Mouse (Mus musculus) MEL (cell line): ENCODE results near the gene Metrn. TPM values are rescaled to one million over a fixed set of nuclear protein-coding genes. Genes with fewer than 3 reads are reported as not detected.
A peak's percentile ranks its signal among the peaks of the same experiment; 100 is the strongest.

ENCODE experiments used
- DNase-seq: peaks from one replicate; pipeline ENCODE4 v3.0.0; 2011; ENCODE audit warnings: low read depth, low spot score
- H3K27ac ChIP-seq: 2 replicates; pipeline ENCODE4 v1.5.1; 2012; ENCODE audit warnings: low read depth, mild to moderate bottlenecking, control low read depth, low read length, moderate library complexity; ENCODE audit not compliant: control insufficient read depth
- H3K27me3 ChIP-seq, 2 experiments: fragments of 150-350 bp in 1 of 2; sonication (generic) in 1 of 2; 2 replicates each; pipeline ENCODE4 v1.6.1; 2012; ENCODE audit warnings: low read length in 2 of 2, mild to moderate bottlenecking in 2 of 2, improper control_type of control experiment in 1 of 2, moderate library complexity in 1 of 2; ENCODE audit not compliant: insufficient read depth in 2 of 2, control insufficient read depth in 1 of 2
- H3K36me3 ChIP-seq, 2 experiments: 2 replicates each; pipeline ENCODE4 v1.6.1; 2012 to 2014; ENCODE audit warnings: low read length in 2 of 2, improper control_type of control experiment in 1 of 2, inconsistent platforms in 1 of 2, mild to moderate bottlenecking in 1 of 2; ENCODE audit not compliant: insufficient read depth in 2 of 2, control insufficient read depth in 1 of 2
- H3K4me1 ChIP-seq, 2 experiments: fragments of 150-350 bp in 1 of 2; sonication (generic) in 1 of 2; 2 replicates each; pipeline ENCODE4 v1.6.1; 2012; ENCODE audit warnings: low read length in 2 of 2, improper control_type of control experiment in 1 of 2, mild to moderate bottlenecking in 1 of 2; ENCODE audit not compliant: insufficient read depth in 2 of 2, control insufficient read depth in 1 of 2
- H3K4me3 ChIP-seq, 2 experiments: fragments of 150-350 bp in 1 of 2; sonication (generic) in 1 of 2; 2 replicates each; pipeline ENCODE4 v1.5.1; 2012; ENCODE audit warnings: low read depth in 2 of 2, low read length in 2 of 2, mild to moderate bottlenecking in 2 of 2, moderate library complexity in 2 of 2, control low read depth in 1 of 2, improper control_type of control experiment in 1 of 2; ENCODE audit not compliant: control insufficient read depth in 1 of 2, insufficient read depth in 1 of 2
- H3K79me2 ChIP-seq: 2 replicates; pipeline ENCODE4 v1.6.1; 2012; ENCODE audit warnings: mild to moderate bottlenecking, low read length, moderate library complexity; ENCODE audit not compliant: control insufficient read depth, poor library complexity, insufficient read depth
- H3K9ac ChIP-seq: 2 replicates; pipeline ENCODE4 v1.6.1; 2012; ENCODE audit warnings: low read depth, mild to moderate bottlenecking, control low read depth, low read length, moderate library complexity; ENCODE audit not compliant: control insufficient read depth, poor library complexity, severe bottlenecking
- H3K9me3 ChIP-seq: fragments of 150-350 bp; sonication (generic); replicated peaks from 2 replicates; pipeline ENCODE4 v1.6.1; 2012; ENCODE audit warnings: mild to moderate bottlenecking, low read length, improper control_type of control experiment, moderate library complexity; ENCODE audit not compliant: insufficient read depth
- BHLHE40 ChIP-seq: IDR thresholded peaks from 2 replicates; pipeline ENCODE4 v1.6.1; 2012; ENCODE audit warnings: low read depth, mild to moderate bottlenecking, inconsistent platforms, low read length, improper control_type of control experiment, borderline replicate concordance
- CHD1 ChIP-seq: IDR thresholded peaks from 2 replicates; pipeline ENCODE4 v1.6.1; 2012; ENCODE audit warnings: low read depth, mild to moderate bottlenecking, inconsistent platforms, low read length, improper control_type of control experiment
- CTCF ChIP-seq, 3 experiments: IDR thresholded peaks in 2 of 3; conservative IDR thresholded peaks in 1 of 3; 2 replicates each; pipeline ENCODE4 v1.5.1; 2011 to 2012; ENCODE audit warnings: low read length in 3 of 3, low read depth in 2 of 3, mild to moderate bottlenecking in 2 of 3, improper control_type of control experiment in 1 of 3, inconsistent platforms in 1 of 3, mixed read lengths in 1 of 3, moderate library complexity in 1 of 3; ENCODE audit not compliant: control insufficient read depth in 1 of 3, insufficient read depth in 1 of 3, poor library complexity in 1 of 3, severe bottlenecking in 1 of 3
- E2F4 ChIP-seq: IDR thresholded peaks from 2 replicates; pipeline ENCODE4 v1.6.1; 2011; ENCODE audit warnings: low read depth, low read length, improper control_type of control experiment, borderline replicate concordance
- GABPA ChIP-seq: IDR thresholded peaks from 2 replicates; pipeline ENCODE4 v1.6.1; 2012; ENCODE audit warnings: low read depth, mild to moderate bottlenecking, inconsistent platforms, low read length, improper control_type of control experiment, moderate library complexity
- GATA1 ChIP-seq: IDR thresholded peaks from 2 replicates; pipeline ENCODE4 v1.6.1; 2011; ENCODE audit warnings: low read depth, low read length, improper control_type of control experiment
- HCFC1 ChIP-seq: IDR thresholded peaks from 2 replicates; pipeline ENCODE4 v1.6.1; 2012; ENCODE audit warnings: low read depth, mild to moderate bottlenecking, inconsistent platforms, low read length, improper control_type of control experiment, moderate library complexity
- JUND ChIP-seq: IDR thresholded peaks from 2 replicates; pipeline ENCODE4 v1.6.1; 2011; ENCODE audit warnings: low read depth, mild to moderate bottlenecking, improper control_type of control experiment, low read length
- MAFK ChIP-seq: IDR thresholded peaks from 2 replicates; pipeline ENCODE4 v1.6.1; 2011; ENCODE audit warnings: low read depth, mild to moderate bottlenecking, low read length, improper control_type of control experiment, borderline replicate concordance
- MAX ChIP-seq: IDR thresholded peaks from 2 replicates; pipeline ENCODE4 v1.6.1; 2011; ENCODE audit warnings: low read length, improper control_type of control experiment
- MEF2A ChIP-seq: IDR thresholded peaks from 2 replicates; pipeline ENCODE4 v1.6.1; 2014; ENCODE audit warnings: low read depth, mild to moderate bottlenecking, inconsistent platforms, low read length, improper control_type of control experiment; ENCODE audit not compliant: poor library complexity, insufficient replicate concordance, severe bottlenecking; ENCODE audit errors: extremely low read depth
- MXI1 ChIP-seq: IDR thresholded peaks from 2 replicates; pipeline ENCODE4 v1.6.1; 2011; ENCODE audit warnings: mild to moderate bottlenecking, low read depth, low read length, improper control_type of control experiment
- MYB ChIP-seq: IDR thresholded peaks from 2 replicates; pipeline ENCODE4 v1.6.1; 2011; ENCODE audit warnings: mild to moderate bottlenecking, low read depth, low read length, improper control_type of control experiment
- MYC ChIP-seq: IDR thresholded peaks from 2 replicates; pipeline ENCODE4 v1.6.1; 2011; ENCODE audit warnings: low read depth, mild to moderate bottlenecking, low read length, improper control_type of control experiment, moderate library complexity
- NELFE ChIP-seq: IDR thresholded peaks from 2 replicates; pipeline ENCODE4 v1.6.1; 2011; ENCODE audit warnings: low read depth, low read length, improper control_type of control experiment
- NRF1 ChIP-seq: IDR thresholded peaks from 2 replicates; pipeline ENCODE4 v1.6.1; 2014; ENCODE audit warnings: low read depth, mild to moderate bottlenecking, inconsistent platforms, low read length, improper control_type of control experiment, moderate library complexity; ENCODE audit not compliant: poor library complexity, insufficient read depth, severe bottlenecking
- POLR2A ChIP-seq, 2 experiments: IDR thresholded peaks; 2 replicates each; pipeline ENCODE4 v1.6.1; 2011 to 2012; ENCODE audit warnings: low read length in 2 of 2, mild to moderate bottlenecking in 2 of 2, control low read depth in 1 of 2, improper control_type of control experiment in 1 of 2, low read depth in 1 of 2, moderate library complexity in 1 of 2; ENCODE audit not compliant: control insufficient read depth in 1 of 2, insufficient read depth in 1 of 2, poor library complexity in 1 of 2
- RAD21 ChIP-seq: IDR thresholded peaks from 2 replicates; pipeline ENCODE4 v1.6.1; 2011; ENCODE audit warnings: mild to moderate bottlenecking, low read depth, low read length, improper control_type of control experiment
- SIN3A ChIP-seq: IDR thresholded peaks from 2 replicates; pipeline ENCODE4 v1.6.1; 2012; ENCODE audit warnings: low read length, improper control_type of control experiment, inconsistent platforms
- TBP ChIP-seq: IDR thresholded peaks from 2 replicates; pipeline ENCODE4 v1.8.0; 2011; ENCODE audit warnings: low read depth, low read length, improper control_type of control experiment
- TCF12 ChIP-seq: IDR thresholded peaks from 2 replicates; pipeline ENCODE4 v1.6.1; 2014; ENCODE audit warnings: low read depth, mild to moderate bottlenecking, inconsistent platforms, low read length, improper control_type of control experiment, moderate library complexity
- USF2 ChIP-seq, 2 experiments: IDR thresholded peaks; 2 replicates each; pipeline ENCODE4 v1.6.1; 2011 to 2012; ENCODE audit warnings: improper control_type of control experiment in 2 of 2, low read length in 2 of 2, borderline replicate concordance in 1 of 2, inconsistent platforms in 1 of 2, low read depth in 1 of 2, mild to moderate bottlenecking in 1 of 2; ENCODE audit not compliant: insufficient read depth in 1 of 2
- ZC3H11A ChIP-seq: IDR thresholded peaks from 2 replicates; pipeline ENCODE4 v1.6.1; 2012; ENCODE audit warnings: low read depth, mild to moderate bottlenecking, inconsistent platforms, low read length, improper control_type of control experiment
- ZMIZ1 ChIP-seq: IDR thresholded peaks from 2 replicates; pipeline ENCODE4 v1.6.1; 2012; ENCODE audit warnings: low read depth, mild to moderate bottlenecking, inconsistent platforms, low read length, improper control_type of control experiment, moderate library complexity
- polyA plus RNA-seq, 2 experiments: library from polyadenylated mRNA; stranded (reverse) in 1 of 2; unstranded in 1 of 2; fragments of >175 nt in 1 of 2; fragments of >200 nt in 1 of 2; gene quantifications; 2 replicates each; pipeline versions ENCODE4 v1.2.1 to v1.2.4; 2012; ENCODE audit warnings: low replicate concordance in 2 of 2, low read depth in 1 of 2; ENCODE audit not compliant: insufficient read length in 2 of 2, insufficient read depth in 1 of 2, missing spikeins in 1 of 2
- total RNA-seq: library from RNA; depleted of rRNA; stranded (reverse); fragments of 300-350 nt; gene quantifications from 2 replicates; pipeline ENCODE4 v1.2.3, GENCODE M21; 2012

Gene Metrn
- total and polyA plus RNA-seq, 3 experiments: 95.7 to 116 TPM; not detected in 1

DNA sequence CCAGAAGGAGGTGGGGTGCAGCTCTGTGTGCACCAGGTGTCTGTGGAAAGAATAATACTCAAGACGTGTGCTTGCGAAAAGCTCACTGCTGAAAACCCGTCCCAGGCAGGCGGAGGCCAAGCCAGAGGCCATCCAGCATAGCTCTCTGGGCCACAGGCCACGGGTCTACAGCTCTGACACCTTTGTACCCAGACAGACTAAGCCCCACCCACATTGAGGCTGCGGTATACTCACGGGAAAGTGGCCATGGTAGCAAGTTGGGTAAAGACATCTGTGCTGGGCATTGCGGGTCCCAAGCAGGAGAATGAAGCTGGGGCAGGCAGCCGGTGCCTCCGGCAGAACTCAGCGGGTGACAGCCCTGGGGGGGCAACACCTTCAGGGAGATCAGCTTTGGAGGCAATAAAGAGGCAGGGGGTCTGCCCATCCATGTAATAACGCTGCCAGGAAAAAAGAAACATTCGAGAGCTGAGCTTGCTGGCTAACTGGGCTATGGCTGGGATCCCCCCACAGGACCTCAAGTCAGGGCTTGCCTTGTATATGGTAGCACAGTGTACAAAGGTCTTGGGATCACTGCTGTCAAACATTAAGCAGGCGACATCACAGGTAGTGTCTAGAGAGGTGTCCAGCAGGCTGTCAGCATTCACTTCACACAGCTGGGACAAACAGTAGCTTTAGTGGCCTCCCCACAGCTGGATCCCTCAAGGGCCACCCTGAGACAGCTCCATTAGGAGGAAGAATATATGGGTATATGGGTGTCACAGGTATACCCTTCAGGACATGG lies 42.7 kb upstream of the Metrn start:
- Histone ChIP-seq H3K27ac (no peak overlapping the region), H3K27me3 (no peaks in the 10 kb centered on the region), H3K79me2 (peaks cover 12% of the 10 kb centered on the region), H3K4me1 (peaks cover 3 to 10% of the 10 kb centered on the region in 2 experiments; a peak in 2 of 4 replicates), H3K9ac (no peak overlapping the region), H3K36me3 (no peaks in the 10 kb centered on the region; a peak in 1 of 4 replicates), H3K4me3 (no peak overlapping the region), H3K9me3 (no peaks in the 10 kb centered on the region)
- TF ChIP-seq GABPA: no peak
- no peak for TF ChIP-seq JUND
- no peak for TF ChIP-seq ZC3H11A
- no peak for TF ChIP-seq MEF2A
- TF ChIP-seq SIN3A: no peak
- TF ChIP-seq POLR2A (IDR thresholded peaks at IDR 0.05; ENCODE audit: control insufficient read depth in 1 of 2, insufficient read depth in 1 of 2, low read depth in 1 of 2, low read length in 2 of 2, poor library complexity in 1 of 2): 0 out of 4 replicates have a peak, but pooled peaks of 1 of the 2 experiments have one; percentile 13
- TF ChIP-seq USF2 (IDR thresholded peaks at IDR 0.05; ENCODE audit: borderline replicate concordance in 1 of 2, insufficient read depth in 1 of 2, low read depth in 1 of 2, low read length in 2 of 2): no peak
- DNase-seq: no peak

DNA sequence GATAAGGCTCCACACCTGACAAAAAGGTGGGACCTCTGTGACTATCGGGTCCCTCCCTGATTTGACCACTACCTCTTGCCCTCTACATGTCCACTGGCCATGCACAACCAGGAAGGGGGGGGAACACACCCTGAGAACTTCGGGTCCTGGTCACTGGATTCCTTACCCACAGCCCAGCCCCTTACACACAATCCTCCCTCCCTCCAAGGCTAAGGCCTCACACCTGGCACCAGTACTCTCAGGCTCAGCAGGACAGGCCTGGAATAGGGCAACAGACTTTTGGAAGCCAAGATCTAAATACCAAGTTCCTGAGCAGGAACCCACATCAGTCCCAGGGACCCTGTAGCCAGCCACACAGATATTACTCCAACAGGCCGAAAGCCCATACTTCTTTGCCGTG lies 42.0 kb upstream of the Metrn start:
- H3K36me3 ChIP-seq: no peaks in the 10 kb centered on the region; a peak in 2 of 4 replicates
- no peak overlapping the region for H3K9ac ChIP-seq
- peaks cover 4 to 15% of the 10 kb centered on the region in 2 experiments; a peak in 3 of 4 replicates for H3K4me1 ChIP-seq
- H3K27ac ChIP-seq: no peak overlapping the region
- TF ChIP-seq SIN3A (no peak), MYC (no peak), MAX (no peak), BHLHE40 (no peak), POLR2A (IDR thresholded peaks at IDR 0.05; ENCODE audit: control insufficient read depth in 1 of 2, insufficient read depth in 1 of 2, low read depth in 1 of 2, low read length in 2 of 2, poor library complexity in 1 of 2) (no peak), TBP (no peak), CTCF (IDR thresholded peaks at IDR 0.05 in 2 of 3, conservative IDR thresholded peaks at IDR 0.05 in 1 of 3; ENCODE audit: control insufficient read depth in 1 of 3, insufficient read depth in 1 of 3, low read depth in 2 of 3, low read length in 3 of 3, poor library complexity in 1 of 3, severe bottlenecking in 1 of 3) (no peak), TCF12 (no peak), MYB (no peak), CHD1 (no peak), GATA1 (no peak), RAD21 (no peak), NRF1 (no peak), MXI1 (no peak), NELFE (no peak), HCFC1 (no peak), E2F4 (no peak), MAFK (no peak), ZMIZ1 (no peak)
- TF ChIP-seq, all 39 proteins: peak for 0
- DNase-seq: no peak
- Histone ChIP-seq H3K79me2 (peaks cover 16% of the 10 kb centered on the region), H3K4me3 (no peak overlapping the region), H3K27me3 (no peaks in the 10 kb centered on the region), H3K9me3 (no peaks in the 10 kb centered on the region)
